Mouse (Mus musculus) C2C12 (cell line): ENCODE measurements around the gene Erich2. TPM values are rescaled to one million over a fixed set of nuclear protein-coding genes. Genes with fewer than 3 reads are reported as not detected.
A peak's percentile ranks its signal among the peaks of the same experiment; 100 is the strongest.
"Not testable (repeated sequence)": the region's sequence is repeated elsewhere in the genome, so short reads cannot be mapped to it uniquely, and the experiment has no call there.

ENCODE experiments used
- H3K27me3 ChIP-seq: one replicate; pipeline ENCODE4 v1.6.1; 2011; ENCODE audit not compliant: control insufficient read depth, insufficient read depth, insufficient read length
- H3K36me3 ChIP-seq: one replicate; pipeline ENCODE4 v1.6.1; 2011; ENCODE audit not compliant: control insufficient read depth, insufficient read depth
- H3K4me3 ChIP-seq: one replicate; pipeline ENCODE4 v1.5.1; 2011; ENCODE audit warnings: mild to moderate bottlenecking, control low read depth; ENCODE audit not compliant: poor library complexity, insufficient read depth, severe bottlenecking
- H3K79me2 ChIP-seq: one replicate; pipeline ENCODE4 v1.6.1; 2011; ENCODE audit not compliant: control insufficient read depth, insufficient read depth
- H3K79me3 ChIP-seq: one replicate; pipeline ENCODE4 v1.6.1; 2011; ENCODE audit warnings: low read depth, control low read depth
- H3ac ChIP-seq: one replicate; pipeline ENCODE3; 2011; ENCODE audit warnings: low read depth; ENCODE audit not compliant: control insufficient read depth, insufficient read length
- CEBPB ChIP-seq: IDR thresholded peaks from one replicate; pipeline ENCODE4 v1.6.1; 2011; ENCODE audit warnings: low read depth, mild to moderate bottlenecking, control low read depth, moderate library complexity
- CTCF ChIP-seq: IDR thresholded peaks from one replicate; pipeline ENCODE4 v1.5.1; 2011; ENCODE audit not compliant: control insufficient read depth, insufficient read depth, insufficient read length
- FOSL1 ChIP-seq: IDR thresholded peaks from one replicate; pipeline ENCODE4 v1.8.0; 2011; ENCODE audit warnings: mild to moderate bottlenecking, low read length; ENCODE audit not compliant: poor library complexity, insufficient read depth, severe bottlenecking
- MAX ChIP-seq: IDR thresholded peaks from one replicate; pipeline ENCODE4 v1.6.1; 2011; ENCODE audit warnings: mild to moderate bottlenecking, control low read depth
- MYOD1 ChIP-seq: IDR thresholded peaks from one replicate; pipeline ENCODE4 v1.6.1; 2011; ENCODE audit warnings: low read depth; ENCODE audit not compliant: control insufficient read depth, insufficient read length
- MYOG ChIP-seq: IDR thresholded peaks from one replicate; pipeline ENCODE4 v1.6.1; 2011; ENCODE audit not compliant: control insufficient read depth, insufficient read length; ENCODE audit errors: extremely low read depth
- USF1 ChIP-seq: IDR thresholded peaks from one replicate; pipeline ENCODE4 v1.6.1; 2011; ENCODE audit warnings: low read depth, mild to moderate bottlenecking, control low read depth, moderate library complexity
- polyA plus RNA-seq: library from polyadenylated mRNA; unstranded; fragments of >200 nt; fragmentation: generic; extraction: Trizol; gene quantifications from one replicate; pipeline ENCODE4 v1.2.1, GENCODE M21; 2012; ENCODE audit warnings: missing spikeins

Erich2 gene
- polyA plus RNA-seq, 1 experiment, result 0.09 TPM

- no peak for TF ChIP-seq USF1
- no peak for TF ChIP-seq CTCF
- TF ChIP-seq MYOG, result no peak
- Histone ChIP-seq H3K36me3 (no peaks in the 10 kb centered on the region), H3K4me3 (no peak overlapping the region), H3K27me3 (peaks cover 3% of the 10 kb centered on the region), H3K79me3 (no peaks in the 10 kb centered on the region), H3K79me2 (no peaks in the 10 kb centered on the region), H3ac (no peak overlapping the region)
Measured at GRCm38 (mm10) chr2:70503436-70503835, 5.2 kb upstream of the Erich2 start.

- Histone ChIP-seq H3K27me3 (peaks cover 3% of the 10 kb centered on the region), H3K36me3 (no peaks in the 10 kb centered on the region), H3K79me3 (no peaks in the 10 kb centered on the region), H3ac (no peak overlapping the region), H3K4me3 (no peak overlapping the region), H3K79me2 (no peaks in the 10 kb centered on the region)
- TF ChIP-seq MAX (no peak), FOSL1 (no peak)
Measured at GRCm38 (mm10) chr2:70505229-70505628, 3.4 kb upstream of the Erich2 start.

- Histone ChIP-seq H3K36me3 (no peaks in the 10 kb centered on the region), H3ac (no peak overlapping the region), H3K79me2 (no peaks in the 10 kb centered on the region), H3K79me3 (no peaks in the 10 kb centered on the region), H3K4me3 (no peak overlapping the region), H3K27me3 (peaks cover under 1% of the 10 kb centered on the region)
- TF ChIP-seq CEBPB, result no peak
- no peak for TF ChIP-seq MAX
- no peak for TF ChIP-seq MYOG
- TF ChIP-seq CTCF, result no peak
Measured at GRCm38 (mm10) chr2:70505896-70506295, 2.7 kb upstream of the Erich2 start.

GRCm38 (mm10) chr2:70506372-70506771 is 2.2 kb upstream of the Erich2 start:
- Histone ChIP-seq H3K27me3 (no peaks in the 10 kb centered on the region), H3K79me2 (no peaks in the 10 kb centered on the region), H3ac (no peak overlapping the region), H3K4me3 (no peak overlapping the region), H3K36me3 (no peaks in the 10 kb centered on the region), H3K79me3 (no peaks in the 10 kb centered on the region)
- no peak for TF ChIP-seq MYOG
- no peak for TF ChIP-seq MYOD1
- TF ChIP-seq FOSL1, result no peak
- TF ChIP-seq MAX, result no peak
- TF ChIP-seq CTCF, result no peak
- TF ChIP-seq CEBPB, result no peak

DNA sequence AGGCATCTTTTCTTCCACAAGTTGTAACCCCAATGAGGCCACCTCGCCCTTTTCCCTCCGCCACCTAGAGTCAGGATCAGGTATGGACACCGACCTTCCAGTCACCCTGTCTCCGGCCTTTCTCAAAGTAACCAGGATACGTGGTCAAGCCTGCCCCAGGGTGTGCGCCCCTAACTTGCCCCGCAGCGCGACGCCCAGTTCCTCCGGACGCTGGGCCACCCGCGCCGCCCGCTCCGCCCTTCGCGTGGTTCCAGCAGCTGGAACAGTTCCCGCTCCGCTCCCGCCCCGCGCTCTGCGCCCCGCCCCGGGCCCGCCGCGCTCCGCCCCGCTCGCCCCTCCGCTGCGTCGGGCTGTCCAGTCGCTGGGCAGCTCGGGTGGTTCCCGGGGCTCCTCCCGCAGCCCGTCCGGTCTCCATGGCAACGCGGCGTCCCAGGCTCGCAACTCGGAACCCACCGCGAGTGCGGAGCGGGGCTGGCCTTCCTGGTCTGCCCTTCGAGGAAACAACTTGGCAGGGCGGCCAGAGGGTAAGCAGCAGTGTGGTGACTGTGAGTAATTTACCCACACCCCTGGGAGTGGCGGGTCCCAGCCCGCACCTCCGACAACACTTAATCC is 508 bp downstream of the Erich2 start:
- no peaks in the 10 kb centered on the region for H3K36me3 ChIP-seq
- H3K27me3 ChIP-seq, result no peaks in the 10 kb centered on the region
- H3ac ChIP-seq, result peak overlapping the region; percentile 27
- H3K4me3 ChIP-seq, result peak overlapping the region; percentile 26
- TF ChIP-seq USF1, result no peak
- no peak for TF ChIP-seq FOSL1
- no peak for TF ChIP-seq CTCF
- no peak for TF ChIP-seq MYOG
- no peak for TF ChIP-seq CEBPB
- TF ChIP-seq MYOD1, result no peak
- TF ChIP-seq MAX, result no peak
- H3K79me2 ChIP-seq, result no peaks in the 10 kb centered on the region
- no peaks in the 10 kb centered on the region for H3K79me3 ChIP-seq

DNA sequence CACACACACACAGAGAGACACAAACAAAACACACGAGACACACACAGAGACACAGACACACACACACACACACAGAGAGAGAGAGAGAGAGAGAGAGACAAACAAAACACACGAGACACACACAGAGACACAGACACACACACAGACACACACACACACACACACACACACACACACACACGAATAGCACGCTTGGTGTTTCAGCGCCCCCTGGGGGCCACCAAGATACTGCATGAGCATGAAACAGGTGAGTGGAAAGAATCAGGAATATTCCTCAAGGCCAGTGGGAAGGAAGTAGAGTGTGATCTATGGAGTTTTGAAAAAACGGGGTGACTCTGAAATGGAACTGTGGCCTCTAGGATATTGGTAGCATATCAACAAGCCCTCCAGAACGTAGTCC is 29.7 kb downstream of the Erich2 start:
- H3K79me3 ChIP-seq, H3K36me3 ChIP-seq, H3K27me3 ChIP-seq, H3ac ChIP-seq, H3K4me3 ChIP-seq, H3K79me2 ChIP-seq: not testable (repeated sequence)
